Mouse (Mus musculus): ENCODE measurements at regions not wholly inside any gene's neighbourhood (a gene's known extent, or its start where the extent isn't known, plus 50 kb on each side); places are given as distances from the start of the nearest gene placed in this dataset.

DNA sequence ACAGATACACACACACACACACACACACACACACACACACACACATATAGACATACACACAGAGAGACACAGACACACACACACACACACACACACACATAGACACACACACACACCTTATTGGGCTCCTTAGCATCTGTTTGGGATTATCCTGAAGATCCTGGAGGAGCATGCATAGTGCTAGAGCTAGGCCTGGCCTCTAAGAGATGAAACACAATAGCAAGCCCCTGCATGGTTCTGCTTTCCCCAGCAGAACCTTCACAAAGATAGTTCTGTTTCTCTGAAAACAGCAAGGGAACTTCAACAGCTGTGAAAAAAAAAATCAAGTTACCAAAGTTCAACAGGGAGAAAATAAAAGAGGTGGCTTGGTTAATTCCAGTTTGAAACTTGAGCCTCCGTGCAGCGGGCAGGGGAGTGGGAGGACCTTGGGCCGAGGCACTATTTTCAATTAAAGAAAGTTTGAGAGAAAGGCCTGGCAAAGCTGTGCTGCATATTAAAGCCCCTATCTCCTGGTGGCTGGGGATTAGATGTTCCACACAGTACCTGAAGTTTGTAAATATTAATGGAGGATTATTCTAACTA is 257.4 kb upstream of the Zfp64 start:
- no peak for DNase-seq (ENCODE audit: extremely low read depth)
- no peak overlapping the region for H3K9ac ChIP-seq (ENCODE audit: insufficient read depth, low read depth)
- in situ Hi-C loops (cut with MboI; ENCODE audit: low pct_ligation_motif_present, low pct_unique_long_range_greater_than_20kb, low sequenced_read_pairs) (no loop called here), dilution Hi-C loops (cut with MboI; ENCODE audit: extremely low pct_ligation_motif_present, extremely low pct_unique_long_range_greater_than_20kb, low sequenced_read_pairs) (no loop called here)
- no peak for TF ChIP-seq UBTF (IDR thresholded peaks at IDR 0.05; ENCODE audit: low read depth, low read length)
- no peak for TF ChIP-seq CHD2 (IDR thresholded peaks at IDR 0.05; ENCODE audit: low read length)
- no peak for TF ChIP-seq CHD1 (IDR thresholded peaks at IDR 0.05; ENCODE audit: low read depth, low read length)
- TF ChIP-seq ELF1 (IDR thresholded peaks at IDR 0.05; ENCODE audit: low read depth, low read length) = no peak
- TF ChIP-seq HCFC1 (IDR thresholded peaks at IDR 0.05; ENCODE audit: low read depth, low read length) = no peak
- TF ChIP-seq EP300 (IDR thresholded peaks at IDR 0.05; ENCODE audit: low read length) = no peak
- TF ChIP-seq NELFE (IDR thresholded peaks at IDR 0.05; ENCODE audit: low read depth, low read length) = no peak
- no peak for TF ChIP-seq USF2 (conservative IDR thresholded peaks at IDR 0.05; ENCODE audit: low read depth, low read length)
- TF ChIP-seq JUN (IDR thresholded peaks at IDR 0.05; ENCODE audit: insufficient read depth, low read depth, low read length) = no peak
- TF ChIP-seq POLR2A (IDR thresholded peaks at IDR 0.05; ENCODE audit: low read depth, low read length) = no peak
- no peak for TF ChIP-seq ZMIZ1 (IDR thresholded peaks at IDR 0.05; ENCODE audit: low read depth, low read length)
- TF ChIP-seq RCOR1 (conservative IDR thresholded peaks at IDR 0.05; ENCODE audit: low read depth, low read length) = no peak
- TF ChIP-seq USF1 (IDR thresholded peaks at IDR 0.05; ENCODE audit: low read depth, low read length) = no peak
- no peak for TF ChIP-seq KAT2A (IDR thresholded peaks at IDR 0.05; ENCODE audit: insufficient replicate concordance, low read length)
- TF ChIP-seq JUND (conservative IDR thresholded peaks at IDR 0.05; ENCODE audit: low read depth, low read length) = no peak
- TF ChIP-seq MYC (IDR thresholded peaks at IDR 0.05; ENCODE audit: low read depth, low read length) = no peak
- H3K4me2 ChIP-seq (ENCODE audit: insufficient read depth, low read depth, poor library complexity, severe bottlenecking) = no peak overlapping the region
- H3K27ac ChIP-seq (ENCODE audit: insufficient read depth, low read depth) = no peak overlapping the region
- no peaks in the 10 kb centered on the region for H3K36me3 ChIP-seq (replicated peaks in 1 of 2; ENCODE audit: control insufficient read depth in 1 of 2, insufficient read depth in 1 of 2, low read length in 1 of 2)
- H3K79me2 ChIP-seq (replicated peaks; ENCODE audit: control insufficient read depth, extremely low read depth, insufficient read depth, poor library complexity, severe bottlenecking) = no peaks in the 10 kb centered on the region
- no peaks in the 10 kb centered on the region for H3K27me3 ChIP-seq (replicated peaks)
- no peaks in the 10 kb centered on the region for H3K4me1 ChIP-seq (ENCODE audit: control insufficient read depth in 1 of 2, insufficient read depth in 2 of 2)
- H3K9me3 ChIP-seq (replicated peaks; ENCODE audit: low read length) = peaks cover 70% of the 10 kb centered on the region
- no peak overlapping the region for H3K4me3 ChIP-seq (replicated peaks in 1 of 3; ENCODE audit: low read depth in 2 of 3, low read length in 2 of 3, poor library complexity in 1 of 3)

DNA sequence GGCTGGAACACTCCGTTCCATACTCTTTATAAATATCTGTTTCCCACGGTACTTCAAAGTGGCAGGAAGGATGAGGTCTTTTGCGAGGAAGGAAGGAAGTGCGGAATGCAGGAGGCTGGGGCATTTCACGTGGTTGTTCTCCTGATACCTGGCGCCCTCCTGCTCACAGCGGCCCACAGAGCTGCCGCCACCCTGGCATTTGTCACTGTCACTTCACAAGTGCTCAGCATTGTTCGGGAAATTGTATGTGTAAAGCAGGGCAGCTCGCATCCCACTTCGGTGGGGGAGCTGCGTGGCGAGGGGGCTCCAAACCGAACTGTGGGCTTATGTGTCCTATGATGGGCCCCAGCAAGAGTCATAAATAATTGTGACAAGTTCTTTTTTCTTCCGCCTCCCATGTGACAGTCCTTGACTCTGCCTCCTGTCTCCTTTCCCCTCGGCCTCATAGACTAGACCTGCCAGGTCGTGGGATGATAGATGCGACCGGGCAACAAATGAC is 248.9 kb upstream of the Zfp64 start:
- in situ Hi-C loops (cut with MboI; ENCODE audit: low pct_ligation_motif_present, low pct_unique_long_range_greater_than_20kb, low sequenced_read_pairs) = no loop called here
- peaks cover 69% of the 10 kb centered on the region for H3K9me3 ChIP-seq (replicated peaks; ENCODE audit: low read length)
- no peak overlapping the region for H3K27ac ChIP-seq (ENCODE audit: insufficient read depth, low read depth)
- H3K36me3 ChIP-seq (replicated peaks in 1 of 2; ENCODE audit: control insufficient read depth in 1 of 2, insufficient read depth in 1 of 2, low read length in 1 of 2) = no peaks in the 10 kb centered on the region
- H3K4me3 ChIP-seq (replicated peaks in 1 of 3; ENCODE audit: low read depth in 2 of 3, low read length in 2 of 3, poor library complexity in 1 of 3) = no peak overlapping the region
- TF ChIP-seq GABPA (IDR thresholded peaks at IDR 0.05; ENCODE audit: insufficient replicate concordance, low read depth, low read length) = no peak
- TF ChIP-seq KAT2A (IDR thresholded peaks at IDR 0.05; ENCODE audit: insufficient replicate concordance, low read length) = no peak
- no peak for TF ChIP-seq RAD21 (IDR thresholded peaks at IDR 0.05; ENCODE audit: low read depth, low read length)
- no peak for TF ChIP-seq TCF12 (IDR thresholded peaks at IDR 0.05; ENCODE audit: low read depth, low read length)
- no peak for TF ChIP-seq SMC3 (IDR thresholded peaks at IDR 0.05; ENCODE audit: low read depth, low read length)
- TF ChIP-seq CHD2 (IDR thresholded peaks at IDR 0.05; ENCODE audit: low read length) = no peak
- no peak for TF ChIP-seq IRF4 (IDR thresholded peaks at IDR 0.05; ENCODE audit: low read depth, low read length)
- no peaks in the 10 kb centered on the region for H3K79me2 ChIP-seq (replicated peaks; ENCODE audit: control insufficient read depth, extremely low read depth, insufficient read depth, poor library complexity, severe bottlenecking)
- H3K4me2 ChIP-seq (ENCODE audit: insufficient read depth, low read depth, poor library complexity, severe bottlenecking) = no peak overlapping the region
- dilution Hi-C loops (cut with MboI; ENCODE audit: extremely low pct_ligation_motif_present, extremely low pct_unique_long_range_greater_than_20kb, low sequenced_read_pairs) = no loop called here
- H3K9ac ChIP-seq (ENCODE audit: insufficient read depth, low read depth) = no peak overlapping the region
- no peak for DNase-seq (ENCODE audit: extremely low read depth)
- H3K27me3 ChIP-seq (replicated peaks) = no peaks in the 10 kb centered on the region
- no peaks in the 10 kb centered on the region for H3K4me1 ChIP-seq (ENCODE audit: control insufficient read depth in 1 of 2, insufficient read depth in 2 of 2)

Measured in CH12.LX (cell line).